Mouse (Mus musculus): ENCODE data around the gene Fam131b. TPM values are rescaled to one million over a fixed set of nuclear protein-coding genes. Genes with fewer than 3 reads are reported as not detected.

Gene Fam131b
- polyA plus RNA-seq, 1 experiment from 2014 or later = 0.89 TPM

- POLR2A ChIA-PET = interaction anchor here (1.0 to 1.7 kb wide), 5 partner anchors 13 to 34 kb away, joined by 3 to 9 read pairs (median 6); no protein-coding TSS in a partner anchor
- in situ Hi-C loops (cut with MboI; ENCODE audit: low pct_unique_long_range_greater_than_20kb) = no loop called here
- no peak for TF ChIP-seq CTCF (IDR thresholded peaks at IDR 0.05)
- peak; percentile 92 for DNase-seq (ENCODE audit: low read depth, low spot score)
- H3K27me3 ChIP-seq = no peaks in the 10 kb centered on the region
- peak; percentile 7 for ATAC-seq
- CTCF ChIA-PET = interaction anchor here (0.7 to 2.0 kb wide), 5 partner anchors 16 to 234 kb away, joined by 4 to 13 read pairs (median 6); partner anchors contain the start of gene Fam131b
Measured at GRCm38 (mm10) chr6:42350021-42350967, 25.9 kb upstream of the Fam131b start.

DNA sequence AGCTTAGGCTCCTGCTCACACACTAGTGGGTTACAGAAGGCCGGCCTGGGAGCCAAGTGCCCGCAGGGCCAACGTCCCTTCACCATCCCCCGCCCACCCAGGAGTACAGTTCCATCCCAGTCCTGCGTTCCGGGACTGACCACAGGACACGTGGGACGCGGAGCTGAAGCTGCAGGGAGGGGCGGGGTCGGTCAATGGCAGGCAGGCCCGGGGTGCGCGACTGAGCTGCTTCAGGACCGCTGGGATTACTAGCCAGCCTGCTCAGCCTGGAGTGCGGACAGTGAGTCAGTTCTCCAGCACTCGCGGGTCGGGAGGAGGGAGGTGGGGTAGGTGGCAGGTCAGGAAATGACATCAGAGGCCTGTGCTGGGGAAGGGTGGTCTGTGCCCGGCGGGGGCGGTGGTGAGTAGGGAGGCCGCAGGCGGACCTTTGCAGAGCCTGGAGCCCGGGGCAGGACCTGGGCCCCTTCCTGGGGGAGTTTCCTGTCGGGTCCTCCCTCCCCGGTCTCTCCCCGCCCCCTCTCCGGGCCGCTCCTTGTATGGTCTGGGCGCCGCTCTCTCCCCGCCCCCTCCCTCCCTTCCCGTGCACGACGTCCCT is 25.1 kb upstream of the Fam131b start, which contains the start of gene Zyx:
TSS of gene Zyx (plus strand) at position 205 of the 595 bp plus-strand sequence.
- in situ Hi-C loops (cut with MboI; ENCODE audit: low pct_unique_long_range_greater_than_20kb) = loop anchor here (25.0 kb wide), 1 partner anchor 513 kb away; no protein-coding TSS in a partner anchor
- ATAC-seq (peak; percentile 86), DNase-seq (ENCODE audit: low read depth, low spot score) (peak; percentile 93)
- no peak for TF ChIP-seq CTCF (IDR thresholded peaks at IDR 0.05)
- CTCF ChIA-PET = interaction anchor here (1.1 to 2.5 kb wide), 16 partner anchors 12 to 252 kb away, joined by 3 to 13 read pairs (median 6); no protein-coding TSS in a partner anchor
- H3K27me3 ChIP-seq = no peaks in the 10 kb centered on the region
- POLR2A ChIA-PET = interaction anchor here (0.6 to 1.7 kb wide), 5 partner anchors 11 to 607 kb away, joined by 3 to 8 read pairs (median 4); no protein-coding TSS in a partner anchor

DNA sequence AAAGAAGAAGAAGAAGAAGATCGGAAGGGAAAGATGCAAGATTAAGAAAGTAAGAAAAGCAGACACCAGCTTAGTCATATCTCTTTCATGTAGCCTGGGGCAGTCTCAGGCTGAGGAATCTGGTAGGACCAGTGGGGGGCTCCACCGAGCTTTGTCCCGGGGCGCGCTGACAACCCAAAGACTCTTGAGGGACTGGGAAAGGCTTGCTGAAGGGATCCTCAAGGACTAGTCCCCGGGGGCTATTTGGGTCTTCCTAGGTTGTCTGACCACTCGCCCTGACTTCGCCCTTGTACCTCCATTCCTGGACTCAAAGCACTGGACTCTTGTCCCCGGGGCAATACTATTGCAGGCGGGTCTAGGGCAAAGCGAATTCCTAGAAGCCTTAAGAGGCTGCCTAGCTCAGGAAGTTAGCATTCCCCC is 24.6 kb upstream of the Fam131b start:
- CTCF ChIA-PET = interaction anchor here (0.7 to 2.5 kb wide), 23 partner anchors 10 to 253 kb away, joined by 3 to 13 read pairs (median 5); no protein-coding TSS in a partner anchor
- no peaks in the 10 kb centered on the region for H3K27me3 ChIP-seq

GRCm38 (mm10) chr6:42348281-42349005 is 24.0 kb upstream of the Fam131b start:
- ChIA-PET POLR2A (interaction anchor here (0.7 to 1.1 kb wide), 3 partner anchors 12 to 17 kb away, joined by 3 to 4 read pairs (median 4); no protein-coding TSS in a partner anchor), CTCF (interaction anchor here (0.7 to 2.5 kb wide), 23 partner anchors 9 to 253 kb away, joined by 3 to 13 read pairs (median 5); no protein-coding TSS in a partner anchor)
- no peaks in the 10 kb centered on the region for H3K27me3 ChIP-seq
- ATAC-seq (no peak), DNase-seq (ENCODE audit: low read depth, low spot score) (no peak)
- in situ Hi-C loops (cut with MboI; ENCODE audit: low pct_unique_long_range_greater_than_20kb) = loop anchor here (25.0 kb wide), 1 partner anchor 514 kb away; no protein-coding TSS in a partner anchor
- no peak for TF ChIP-seq CTCF (IDR thresholded peaks at IDR 0.05)

More for the DNA sequence above, 24.6 kb upstream of the Fam131b start:
- POLR2A ChIA-PET = interaction anchor here (0.6 to 1.1 kb wide), 4 partner anchors 12 to 606 kb away, joined by 3 to 4 read pairs (median 4); no protein-coding TSS in a partner anchor
- TF ChIP-seq CTCF (IDR thresholded peaks at IDR 0.05) = no peak
- in situ Hi-C loops (cut with MboI; ENCODE audit: low pct_unique_long_range_greater_than_20kb) = loop anchor here (25.0 kb wide), 1 partner anchor 513 kb away; no protein-coding TSS in a partner anchor
- peak; percentile 34 for ATAC-seq
- no peak for DNase-seq (ENCODE audit: low read depth, low spot score)

DNA sequence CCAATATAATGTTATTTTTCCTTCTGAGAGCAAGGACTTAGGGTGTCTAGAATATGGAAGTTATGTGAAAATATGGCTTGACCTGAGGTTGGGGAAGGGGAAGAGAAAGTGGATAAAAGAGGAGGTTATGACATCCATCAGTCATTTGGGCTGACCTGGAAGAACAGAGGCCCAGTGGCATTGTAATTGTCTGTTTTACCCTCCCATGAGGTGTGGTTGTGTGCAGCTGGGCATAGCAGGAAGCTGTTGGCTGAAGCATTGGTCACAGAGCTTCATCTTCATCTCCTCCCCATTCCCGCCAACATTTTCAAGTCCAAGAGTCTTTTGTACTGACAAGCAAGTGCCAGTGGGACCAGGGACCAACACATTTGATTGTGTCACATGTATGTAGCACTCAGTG is 19.8 kb upstream of the Fam131b start:
- ATAC-seq (no peak), DNase-seq (ENCODE audit: low read depth, low spot score) (no peak)
- ChIA-PET CTCF (interaction anchor here (1.0 kb wide), 1 partner anchor 12 kb away, joined by 3 read pairs; no protein-coding TSS in a partner anchor), POLR2A (no interaction called here)
- in situ Hi-C loops (cut with MboI; ENCODE audit: low pct_unique_long_range_greater_than_20kb) = loop anchor here (25.0 kb wide), 1 partner anchor 518 kb away; no protein-coding TSS in a partner anchor
- no peak for TF ChIP-seq CTCF (IDR thresholded peaks at IDR 0.05)
- no peaks in the 10 kb centered on the region for H3K27me3 ChIP-seq

- ATAC-seq (no peak), DNase-seq (ENCODE audit: low read depth, low spot score) (no peak)
- CTCF ChIA-PET = interaction anchor here (1.0 to 1.5 kb wide), 4 partner anchors 12 to 240 kb away, joined by 3 to 6 read pairs (median 4); partner anchors contain the start of gene Fam131b
- POLR2A ChIA-PET = no interaction called here
- no peak for TF ChIP-seq CTCF (IDR thresholded peaks at IDR 0.05)
- no peaks in the 10 kb centered on the region for H3K27me3 ChIP-seq
- in situ Hi-C loops (cut with MboI; ENCODE audit: low pct_unique_long_range_greater_than_20kb) = loop anchor here (25.0 kb wide), 1 partner anchor 519 kb away; no protein-coding TSS in a partner anchor
Measured at GRCm38 (mm10) chr6:42343361-42344120, 19.1 kb upstream of the Fam131b start.

- CTCF ChIA-PET = interaction anchor here (1.3 to 1.5 kb wide), 3 partner anchors 12 to 242 kb away, joined by 3 to 6 read pairs (median 5); partner anchors contain the start of gene Fam131b
- in situ Hi-C loops (cut with MboI; ENCODE audit: low pct_unique_long_range_greater_than_20kb) = loop anchor here (25.0 kb wide), 1 partner anchor 520 kb away; no protein-coding TSS in a partner anchor
Measured at GRCm38 (mm10) chr6:42342171-42342570, 17.7 kb upstream of the Fam131b start.

DNA sequence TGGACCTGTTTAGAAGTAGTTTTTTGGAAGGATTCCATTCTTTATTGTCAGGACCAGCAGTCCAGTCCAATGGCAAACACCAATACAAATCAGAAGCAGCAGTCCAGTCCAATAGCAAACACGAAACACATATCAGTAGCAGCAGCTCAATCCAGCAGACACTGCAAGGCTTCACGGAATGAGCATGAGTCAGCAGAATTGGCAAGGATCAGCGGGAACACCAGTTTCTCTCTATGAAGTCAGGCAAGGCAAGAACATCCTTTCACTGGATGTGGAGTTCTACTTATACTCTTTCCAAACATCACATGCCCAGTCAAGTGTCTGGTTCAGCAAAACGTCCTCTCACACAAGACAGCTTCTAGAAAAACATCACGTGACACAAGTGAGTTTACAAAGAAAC is 15.5 kb upstream of the Fam131b start:
- TF ChIP-seq CTCF (IDR thresholded peaks at IDR 0.05) = no peak
- H3K27me3 ChIP-seq = no peaks in the 10 kb centered on the region
- ChIA-PET POLR2A (no interaction called here), CTCF (interaction anchor here (1.3 to 2.4 kb wide), 3 partner anchors 8 to 15 kb away, joined by 4 to 8 read pairs (median 8); no protein-coding TSS in a partner anchor)
- no peak for ATAC-seq
- in situ Hi-C loops (cut with MboI; ENCODE audit: low pct_unique_long_range_greater_than_20kb) = loop anchor here (25.0 kb wide), 1 partner anchor 522 kb away; no protein-coding TSS in a partner anchor
- DNase-seq (ENCODE audit: low read depth, low spot score) = no peak

More at GRCm38 (mm10) chr6:42342171-42342570, 17.7 kb upstream of the Fam131b start:
- TF ChIP-seq CTCF (IDR thresholded peaks at IDR 0.05) = no peak
- DNase-seq (ENCODE audit: low read depth, low spot score) = no peak
- POLR2A ChIA-PET = no interaction called here
- no peaks in the 10 kb centered on the region for H3K27me3 ChIP-seq
- ATAC-seq = no peak
